Mouse (Mus musculus) brain, embryonic 14.5 days (tissue): ENCODE measurements around the gene Ybx3.

ENCODE experiments used
- CTCF ChIP-seq: fragments of 200-500 bp; IDR thresholded peaks from 2 replicates; pipeline ENCODE4 v1.5.1; 2012; ENCODE audit warnings: inconsistent platforms, mild to moderate bottlenecking, moderate library complexity, borderline replicate concordance; ENCODE audit not compliant: insufficient read depth, insufficient read length; ENCODE audit errors: extremely low read depth
- POLR2A ChIP-seq: fragments of 200-500 bp; IDR thresholded peaks from 2 replicates; pipeline ENCODE4 v1.6.1; 2012; ENCODE audit warnings: mild to moderate bottlenecking, inconsistent platforms, borderline replicate concordance; ENCODE audit not compliant: poor library complexity, insufficient read depth, insufficient read length, severe bottlenecking; ENCODE audit errors: extremely low read depth

DNA sequence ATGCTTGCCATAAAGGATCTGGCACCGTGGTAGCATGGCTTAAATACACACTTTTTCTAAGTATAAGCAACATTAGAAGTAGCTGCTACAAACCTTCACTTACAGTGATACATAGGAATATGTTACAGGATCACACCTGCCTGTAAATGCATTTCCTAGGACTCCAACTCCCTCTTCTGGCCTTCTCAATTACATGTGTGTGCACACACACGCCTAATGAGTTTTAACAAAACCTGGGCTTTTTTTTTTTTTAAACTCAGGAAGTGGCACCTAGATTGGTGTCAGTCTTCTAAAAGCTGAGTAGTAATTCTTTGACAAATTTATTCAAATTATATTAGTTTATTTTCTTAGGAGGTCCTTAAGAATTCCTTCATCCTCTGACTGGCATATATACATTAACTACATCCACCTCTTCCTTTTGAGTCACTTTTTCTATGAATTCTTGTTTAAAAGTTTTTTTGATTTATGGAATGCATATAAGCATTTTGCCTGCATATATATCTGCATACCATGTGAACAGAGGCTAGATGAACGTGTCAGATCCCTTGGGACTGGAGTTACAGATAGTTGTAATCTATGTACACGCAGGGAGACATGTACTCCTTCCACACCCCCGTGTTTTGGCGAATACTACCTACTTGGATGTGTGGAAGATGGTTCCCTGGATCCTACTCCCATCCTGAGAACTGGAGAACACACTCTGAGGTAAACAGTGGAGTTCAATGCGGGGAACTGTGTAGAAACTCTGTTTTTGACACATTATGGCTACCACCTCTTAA is 25.1 kb downstream of the Ybx3 start:
- TF ChIP-seq CTCF (no peak), POLR2A (no peak)
